Mouse (Mus musculus): ENCODE results near the gene Asic3. TPM values are rescaled to one million over a fixed set of nuclear protein-coding genes. Genes with fewer than 3 reads are reported as not detected.

The Asic3 gene
- polyA plus RNA-seq, 1 experiment = 0.24 TPM

GRCm38 (mm10) chr5:24420381-24420780 lies 7.2 kb downstream of the Asic3 start:
- peaks cover 7% of the 10 kb centered on the region for H3K36me3 ChIP-seq (ENCODE audit: control insufficient read depth, insufficient read depth)
- H3K4me3 ChIP-seq = no peak overlapping the region
- no peak for TF ChIP-seq USF1 (IDR thresholded peaks at IDR 0.05; ENCODE audit: low read depth)
- no peak for TF ChIP-seq MYOD1 (IDR thresholded peaks at IDR 0.05; ENCODE audit: control insufficient read depth in 1 of 3, insufficient read length in 2 of 3, low read depth in 2 of 3)
- no peak for TF ChIP-seq TCF3 (IDR thresholded peaks at IDR 0.05; ENCODE audit: insufficient read length, low read depth)
- no peak for TF ChIP-seq SRF (IDR thresholded peaks at IDR 0.05; ENCODE audit: control insufficient read depth, insufficient read length, low read depth)
- no peak for TF ChIP-seq POLR2AphosphoS2 (IDR thresholded peaks at IDR 0.05; ENCODE audit: insufficient read length, low read depth)
- TF ChIP-seq MYOG (IDR thresholded peaks at IDR 0.05; ENCODE audit: control insufficient read depth in 1 of 3, insufficient read depth in 1 of 3, insufficient read length in 2 of 3, low read depth in 2 of 3) = no peak
- TF ChIP-seq MAX (IDR thresholded peaks at IDR 0.05; ENCODE audit: low read depth) = no peak
- TF ChIP-seq TCF12 (IDR thresholded peaks at IDR 0.05; ENCODE audit: insufficient read depth, poor library complexity, severe bottlenecking) = no peak
- no peak for TF ChIP-seq CEBPB (IDR thresholded peaks at IDR 0.05; ENCODE audit: insufficient read depth, poor library complexity, severe bottlenecking)
- no peak for TF ChIP-seq POLR2A (IDR thresholded peaks at IDR 0.05; ENCODE audit: insufficient read length, low read depth)
- no peak for TF ChIP-seq REST (IDR thresholded peaks at IDR 0.05; ENCODE audit: insufficient read depth, insufficient read length)
- no peak for TF ChIP-seq E2F4 (IDR thresholded peaks at IDR 0.05; ENCODE audit: insufficient read depth)
- peaks cover 9% of the 10 kb centered on the region for H3K79me2 ChIP-seq (ENCODE audit: control insufficient read depth, insufficient read depth)
- no peaks in the 10 kb centered on the region for H3K27me3 ChIP-seq (ENCODE audit: control insufficient read depth, insufficient read depth, insufficient read length)
- H3K4me2 ChIP-seq (ENCODE audit: low read depth) = no peak overlapping the region
- H3ac ChIP-seq (ENCODE audit: control insufficient read depth, insufficient read length) = no peak overlapping the region

- Histone ChIP-seq H3K27me3 (ENCODE audit: control insufficient read depth, insufficient read depth, insufficient read length) (no peaks in the 10 kb centered on the region), H3K79me2 (ENCODE audit: control insufficient read depth, insufficient read depth) (peaks cover 27% of the 10 kb centered on the region), H3K4me2 (ENCODE audit: low read depth) (peak within 1 kb of the TSS; percentile 92), H3ac (ENCODE audit: control insufficient read depth, insufficient read length) (peak within 1 kb of the TSS; percentile 55), H3K36me3 (ENCODE audit: control insufficient read depth, insufficient read depth) (peaks cover 7% of the 10 kb centered on the region), H3K4me3 (peak within 1 kb of the TSS; percentile 95)
- TF ChIP-seq REST (IDR thresholded peaks at IDR 0.05; ENCODE audit: insufficient read depth, insufficient read length) = no peak
- TF ChIP-seq SRF (IDR thresholded peaks at IDR 0.05; ENCODE audit: control insufficient read depth, insufficient read length, low read depth) = no peak
- peak in 2 of 3 experiments; percentile 8 to 13 for TF ChIP-seq MYOD1 (IDR thresholded peaks at IDR 0.05; ENCODE audit: control insufficient read depth in 1 of 3, insufficient read length in 2 of 3, low read depth in 2 of 3)
- peak; percentile 67 for TF ChIP-seq POLR2A (IDR thresholded peaks at IDR 0.05; ENCODE audit: insufficient read length, low read depth)
- peak; percentile 78 for TF ChIP-seq POLR2AphosphoS2 (IDR thresholded peaks at IDR 0.05; ENCODE audit: insufficient read length, low read depth)
Measured at GRCm38 (mm10) chr5:24423129-24424003, 10.2 kb downstream of the Asic3 start, which contains the start of the genes Cdk5 and Slc4a2. Gene Cdk5, minus strand, starts transcription at chr5:24423530. Gene Slc4a2, plus strand, starts transcription at chr5:24423837.

- peak overlapping the region; percentile 92 for H3K4me2 ChIP-seq (ENCODE audit: low read depth)
- H3ac ChIP-seq (ENCODE audit: control insufficient read depth, insufficient read length) = peak overlapping the region; percentile 55
- H3K4me3 ChIP-seq = peak overlapping the region; percentile 95
- peaks cover 7% of the 10 kb centered on the region for H3K36me3 ChIP-seq (ENCODE audit: control insufficient read depth, insufficient read depth)
- TF ChIP-seq SRF (IDR thresholded peaks at IDR 0.05; ENCODE audit: control insufficient read depth, insufficient read length, low read depth) = no peak
- TF ChIP-seq POLR2AphosphoS2 (IDR thresholded peaks at IDR 0.05; ENCODE audit: insufficient read length, low read depth) = peak; percentile 57
- TF ChIP-seq MYOD1 (IDR thresholded peaks at IDR 0.05; ENCODE audit: control insufficient read depth in 1 of 3, insufficient read length in 2 of 3, low read depth in 2 of 3) = peak in 2 of 3 experiments; percentile 82 to 85
- no peak for TF ChIP-seq E2F4 (IDR thresholded peaks at IDR 0.05; ENCODE audit: insufficient read depth)
- TF ChIP-seq POLR2A (IDR thresholded peaks at IDR 0.05; ENCODE audit: insufficient read length, low read depth) = peak; percentile 36
- no peak for TF ChIP-seq TCF12 (IDR thresholded peaks at IDR 0.05; ENCODE audit: insufficient read depth, poor library complexity, severe bottlenecking)
- no peak for TF ChIP-seq MAX (IDR thresholded peaks at IDR 0.05; ENCODE audit: low read depth)
- TF ChIP-seq TCF3 (IDR thresholded peaks at IDR 0.05; ENCODE audit: insufficient read length, low read depth) = no peak
- TF ChIP-seq REST (IDR thresholded peaks at IDR 0.05; ENCODE audit: insufficient read depth, insufficient read length) = no peak
- TF ChIP-seq CEBPB (IDR thresholded peaks at IDR 0.05; ENCODE audit: insufficient read depth, poor library complexity, severe bottlenecking) = no peak
- TF ChIP-seq MYOG (IDR thresholded peaks at IDR 0.05; ENCODE audit: control insufficient read depth in 1 of 3, insufficient read depth in 1 of 3, insufficient read length in 2 of 3, low read depth in 2 of 3) = peak in 2 of 3 experiments; percentile 77 to 85
- peak; percentile 37 for TF ChIP-seq USF1 (IDR thresholded peaks at IDR 0.05; ENCODE audit: low read depth)
- no peaks in the 10 kb centered on the region for H3K27me3 ChIP-seq (ENCODE audit: control insufficient read depth, insufficient read depth, insufficient read length)
- H3K79me2 ChIP-seq (ENCODE audit: control insufficient read depth, insufficient read depth) = peaks cover 27% of the 10 kb centered on the region
Measured at GRCm38 (mm10) chr5:24424004-24424781, 11.0 kb downstream of the Asic3 start.

GRCm38 (mm10) chr5:24424861-24425411 lies 11.7 kb downstream of the Asic3 start:
- peak overlapping the region; percentile 55 for H3ac ChIP-seq (ENCODE audit: control insufficient read depth, insufficient read length)
- no peaks in the 10 kb centered on the region for H3K27me3 ChIP-seq (ENCODE audit: control insufficient read depth, insufficient read depth, insufficient read length)
- H3K4me3 ChIP-seq = peak overlapping the region; percentile 95
- peak overlapping the region; percentile 92 for H3K4me2 ChIP-seq (ENCODE audit: low read depth)
- peaks cover 7% of the 10 kb centered on the region for H3K36me3 ChIP-seq (ENCODE audit: control insufficient read depth, insufficient read depth)
- TF ChIP-seq CEBPB (IDR thresholded peaks at IDR 0.05; ENCODE audit: insufficient read depth, poor library complexity, severe bottlenecking) (no peak), E2F4 (IDR thresholded peaks at IDR 0.05; ENCODE audit: insufficient read depth) (peak; percentile 10), POLR2A (IDR thresholded peaks at IDR 0.05; ENCODE audit: insufficient read length, low read depth) (peak; percentile 69), TCF3 (IDR thresholded peaks at IDR 0.05; ENCODE audit: insufficient read length, low read depth) (no peak), MYOG (IDR thresholded peaks at IDR 0.05; ENCODE audit: control insufficient read depth in 1 of 3, insufficient read depth in 1 of 3, insufficient read length in 2 of 3, low read depth in 2 of 3) (peak in 1 of 3 experiments; percentile 53), USF1 (IDR thresholded peaks at IDR 0.05; ENCODE audit: low read depth) (no peak), MYOD1 (IDR thresholded peaks at IDR 0.05; ENCODE audit: control insufficient read depth in 1 of 3, insufficient read length in 2 of 3, low read depth in 2 of 3) (peak in 1 of 3 experiments; percentile 53), POLR2AphosphoS2 (IDR thresholded peaks at IDR 0.05; ENCODE audit: insufficient read length, low read depth) (no peak), TCF12 (IDR thresholded peaks at IDR 0.05; ENCODE audit: insufficient read depth, poor library complexity, severe bottlenecking) (no peak), REST (IDR thresholded peaks at IDR 0.05; ENCODE audit: insufficient read depth, insufficient read length) (no peak), SRF (IDR thresholded peaks at IDR 0.05; ENCODE audit: control insufficient read depth, insufficient read length, low read depth) (no peak), MAX (IDR thresholded peaks at IDR 0.05; ENCODE audit: low read depth) (no peak)
- peaks cover 27% of the 10 kb centered on the region for H3K79me2 ChIP-seq (ENCODE audit: control insufficient read depth, insufficient read depth)

Measured in myocyte (in vitro differentiated cells).